Mouse (Mus musculus): ENCODE results near the gene Gm29776.

- TF ChIP-seq CTCF (conservative IDR thresholded peaks at IDR 0.05; ENCODE audit: low read length) (no peak), NANOG (IDR thresholded peaks at IDR 0.05; ENCODE audit: borderline replicate concordance, low read length) (no peak)
These were observed 4.6 kb upstream of the Gm29776 start for GRCm38 (mm10) chr14:54703207-54703606.
